Mouse (Mus musculus): ENCODE data around the gene Qdpr.

The Qdpr gene

GRCm38 (mm10) chr5:45384034-45384812 lies 65.8 kb downstream of the Qdpr start:
- no peak for DNase-seq (ENCODE audit: low spot score in 2 of 2)
